Mouse (Mus musculus) limb, embryonic 12.5 days (tissue): ENCODE results near the gene Gtsf1l. TPM values are rescaled to one million over a fixed set of nuclear protein-coding genes. Genes with fewer than 3 reads are reported as not detected.

Source experiments
- ATAC-seq: fragments of 200-750 bp; cut with Nextera tagmentation; 2 replicates; pipeline ENCODE4 v1.8.0; 2017; ENCODE audit warnings: low read depth, moderate TSS enrichment; ENCODE audit not compliant: insufficient number of reproducible peaks, insufficient read depth, low FRiP score, low TSS enrichment
- H3K27ac ChIP-seq: fragments of 300-500 bp; sonication (generic); 2 replicates; pipeline ENCODE4 v1.5.1; 2016; ENCODE audit warnings: mild to moderate bottlenecking, moderate library complexity
- H3K27me3 ChIP-seq: fragments of 300-500 bp; sonication (generic); 2 replicates; pipeline ENCODE4 v1.6.1; 2016; ENCODE audit warnings: mild to moderate bottlenecking, moderate library complexity
- H3K36me3 ChIP-seq: fragments of 300-500 bp; sonication (generic); 2 replicates; pipeline ENCODE4 v1.6.1; 2016; ENCODE audit warnings: mild to moderate bottlenecking, moderate library complexity
- H3K4me1 ChIP-seq: fragments of 300-500 bp; sonication (generic); replicated peaks from 2 replicates; pipeline ENCODE4 v1.6.1; 2016
- H3K4me2 ChIP-seq: fragments of 300-500 bp; sonication (generic); 2 replicates; pipeline ENCODE4 v1.6.1; 2016; ENCODE audit warnings: mild to moderate bottlenecking, moderate library complexity
- H3K4me3 ChIP-seq: fragments of 300-500 bp; sonication (generic); replicated peaks from 2 replicates; pipeline ENCODE4 v1.5.1; 2016; ENCODE audit warnings: mild to moderate bottlenecking
- H3K9ac ChIP-seq: fragments of 300-500 bp; sonication (generic); replicated peaks from 2 replicates; pipeline ENCODE4 v1.6.1; 2016; ENCODE audit warnings: mild to moderate bottlenecking, moderate library complexity
- H3K9me3 ChIP-seq: fragments of 300-500 bp; sonication (generic); 2 replicates; pipeline ENCODE4 v1.6.1; 2016; ENCODE audit warnings: mild to moderate bottlenecking, moderate library complexity
- WGBS: fragments of 180-500 bp; shearing (Covaris S2); methylation state at CpG from one replicate; pipeline ENCODE4 v1.1.7; 2016; 5-methylcytosine and 5-hydroxymethylcytosine counted together
- polyA plus RNA-seq: library from polyadenylated mRNA; unstranded; fragments of >200 nt; fragmentation: Nextera tagmentation; extraction: Ambion mirVana; gene quantifications from 2 replicates; pipeline ENCODE4 v1.2.1, GENCODE M21; 2016

The Gtsf1l gene
- not detected in 2 replicates for polyA plus RNA-seq

DNA sequence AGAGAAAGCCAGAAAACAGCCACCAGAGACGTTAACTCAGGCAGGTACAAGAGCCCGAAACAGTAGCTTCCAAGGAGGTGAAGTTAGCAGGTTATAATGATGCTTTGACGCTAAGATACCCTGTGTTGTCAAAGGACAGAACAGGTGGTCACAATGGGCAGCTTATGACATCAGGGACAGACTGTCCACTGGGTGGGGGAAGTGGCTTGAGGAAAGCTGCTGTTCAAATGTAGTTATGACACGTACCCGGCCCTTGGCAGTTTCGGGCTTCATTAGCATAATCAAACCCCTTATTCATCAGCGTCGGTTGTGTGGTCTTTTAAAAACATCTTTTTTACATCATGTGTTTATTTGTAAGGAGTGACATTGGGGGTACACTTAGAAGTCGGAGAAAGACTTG lies at the start of gene Gtsf1l:
Gtsf1l (minus strand) TSS at position 128 of the 400 bp plus-strand sequence.
- ATAC-seq: no peak

DNA sequence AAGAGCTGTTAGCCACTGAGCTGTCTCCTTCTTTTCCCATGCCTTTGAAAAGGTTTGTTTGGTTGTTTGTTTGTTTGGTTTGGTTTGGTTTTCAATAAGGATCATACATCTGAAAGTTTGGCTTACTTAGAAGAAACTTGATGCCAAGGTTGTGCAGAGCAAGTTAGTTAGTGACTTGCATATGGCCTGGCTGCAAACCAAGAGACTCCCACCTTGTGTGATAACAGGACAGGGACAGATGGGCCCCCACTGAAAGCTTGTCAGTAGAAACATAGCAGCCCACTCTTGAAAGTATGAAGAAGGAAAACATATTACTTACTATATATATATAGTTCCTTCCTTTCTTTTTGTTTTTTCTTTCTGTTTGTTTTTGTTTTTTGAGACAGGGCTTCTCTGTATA lies 49.3 kb upstream of the Gtsf1l start:
- Histone ChIP-seq H3K9ac (no peak overlapping the region), H3K4me3 (no peak overlapping the region), H3K9me3 (no peaks in the 10 kb centered on the region), H3K4me2 (no peak overlapping the region), H3K27ac (no peak overlapping the region), H3K27me3 (no peaks in the 10 kb centered on the region), H3K36me3 (no peaks in the 10 kb centered on the region), H3K4me1 (no peaks in the 10 kb centered on the region)
- ATAC-seq: no peak

More for the DNA sequence above, at the start of gene Gtsf1l:
- no peak within 1 kb of the TSS for H3K4me3 ChIP-seq
- no peaks in the 10 kb centered on the region for H3K9me3 ChIP-seq
- H3K27ac ChIP-seq: no peak within 1 kb of the TSS
- H3K4me2 ChIP-seq: no peak within 1 kb of the TSS
- H3K9ac ChIP-seq: no peak within 1 kb of the TSS
- WGBS: 87% methylated on average over 9 of the region's 9 CpGs
- peaks cover 5% of the 10 kb centered on the region; the same call in 1 of the 2 replicates for H3K36me3 ChIP-seq
- H3K4me1 ChIP-seq: no peaks in the 10 kb centered on the region
- no peaks in the 10 kb centered on the region for H3K27me3 ChIP-seq

DNA sequence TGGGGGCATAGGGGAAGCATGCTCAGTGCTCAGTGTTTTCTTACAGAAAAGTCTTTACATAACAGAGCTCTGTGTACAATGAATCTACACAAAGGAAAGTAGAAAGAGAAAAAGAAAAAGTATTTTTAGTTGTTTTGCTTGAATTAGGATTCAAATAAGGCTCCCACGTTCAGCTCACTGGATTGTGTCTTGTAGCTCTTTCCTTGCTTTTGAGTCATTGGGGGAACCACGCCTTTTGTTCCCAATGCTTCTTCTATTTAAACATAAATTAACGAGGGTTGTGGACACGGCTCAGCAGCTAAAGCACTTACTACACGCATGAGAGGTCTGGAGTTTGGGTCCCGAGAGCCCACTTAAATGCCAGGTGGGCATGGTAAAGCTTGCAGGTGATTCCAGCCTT lies 48.3 kb upstream of the Gtsf1l start:
- H3K9ac ChIP-seq: no peak overlapping the region
- no peaks in the 10 kb centered on the region for H3K27me3 ChIP-seq
- no peak for ATAC-seq
- H3K4me2 ChIP-seq: no peak overlapping the region
- no peak overlapping the region for H3K27ac ChIP-seq
- 65% methylated on average over 6 of the region's 6 CpGs for WGBS
- no peaks in the 10 kb centered on the region for H3K9me3 ChIP-seq
- H3K36me3 ChIP-seq: no peaks in the 10 kb centered on the region
- H3K4me3 ChIP-seq: no peak overlapping the region
- no peaks in the 10 kb centered on the region for H3K4me1 ChIP-seq

DNA sequence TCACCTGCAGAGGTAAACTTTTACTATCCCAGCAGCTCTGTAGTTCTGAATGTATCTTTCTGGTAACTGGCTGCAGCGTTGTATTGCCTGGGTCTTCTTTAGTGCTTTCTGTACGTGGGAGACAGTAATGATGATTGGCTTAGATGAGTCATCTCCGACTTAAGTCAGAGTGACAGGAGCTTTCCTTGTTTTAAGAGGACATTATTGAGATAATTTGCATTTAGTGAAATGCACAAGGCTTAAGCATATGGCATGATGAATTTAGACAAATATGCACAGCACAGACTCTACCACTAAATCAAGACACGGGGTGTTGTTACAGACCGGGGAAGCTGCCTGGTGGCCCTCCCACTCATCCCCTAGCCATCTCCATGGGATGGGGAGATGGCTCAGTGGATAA lies 44.7 kb upstream of the Gtsf1l start:
- Histone ChIP-seq H3K4me1 (no peaks in the 10 kb centered on the region), H3K27ac (no peak overlapping the region), H3K4me2 (no peak overlapping the region), H3K4me3 (no peak overlapping the region), H3K9ac (no peak overlapping the region), H3K27me3 (no peaks in the 10 kb centered on the region), H3K9me3 (peaks cover 3% of the 10 kb centered on the region; the same call in 1 of the 2 replicates), H3K36me3 (no peaks in the 10 kb centered on the region)
- WGBS: 87% methylated on average over 5 of the region's 5 CpGs
- no peak for ATAC-seq

DNA sequence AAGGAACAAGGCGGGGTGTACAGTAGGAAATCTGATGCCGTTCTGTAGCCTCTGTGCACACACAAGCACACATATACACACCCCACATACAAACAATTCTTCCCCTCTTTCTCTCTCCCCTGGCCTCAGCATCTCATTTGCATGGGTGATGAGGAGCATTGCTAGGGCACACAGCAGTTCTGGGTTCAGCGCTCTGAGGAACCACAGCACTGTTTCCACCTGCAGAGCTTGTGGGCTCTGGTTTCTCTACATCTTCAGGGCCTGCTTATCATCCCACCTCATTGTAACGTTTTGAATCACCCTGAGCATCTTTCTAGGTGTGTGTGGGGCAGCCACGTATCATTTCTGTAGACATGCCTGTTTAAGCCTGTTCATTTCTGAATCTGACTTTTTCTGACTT lies 43.2 kb upstream of the Gtsf1l start:
- WGBS: 87% methylated on average over 5 of the region's 5 CpGs
- Histone ChIP-seq H3K36me3 (no peaks in the 10 kb centered on the region), H3K27me3 (no peaks in the 10 kb centered on the region), H3K27ac (no peak overlapping the region), H3K9me3 (peaks cover 4% of the 10 kb centered on the region; the same call in 1 of the 2 replicates), H3K4me3 (no peak overlapping the region), H3K4me1 (no peaks in the 10 kb centered on the region), H3K9ac (no peak overlapping the region), H3K4me2 (no peak overlapping the region)
- ATAC-seq: no peak

DNA sequence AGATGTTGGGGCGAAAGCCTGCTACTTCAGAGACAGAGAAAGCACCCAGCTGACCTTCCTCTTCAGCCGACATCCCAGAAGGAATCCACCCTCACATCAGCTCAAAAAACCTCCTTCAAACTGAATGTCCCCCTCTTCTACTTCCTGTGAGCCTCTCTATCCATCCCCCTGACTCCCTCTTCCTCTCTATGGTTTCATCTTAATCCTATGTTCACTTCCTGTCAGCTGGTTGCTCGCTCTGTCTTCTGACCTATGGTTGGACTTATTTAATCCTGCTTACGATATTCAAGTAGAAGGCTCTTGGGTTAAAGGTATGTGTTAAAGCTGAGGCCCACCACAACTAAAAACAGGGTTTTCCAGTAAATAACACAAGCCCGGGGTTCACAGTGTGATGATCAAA lies 35.8 kb upstream of the Gtsf1l start:
- ATAC-seq: no peak
- Histone ChIP-seq H3K4me2 (no peak overlapping the region), H3K36me3 (no peaks in the 10 kb centered on the region), H3K27ac (no peak overlapping the region), H3K27me3 (peaks cover 24% of the 10 kb centered on the region), H3K4me1 (peaks cover 11% of the 10 kb centered on the region), H3K9ac (no peak overlapping the region), H3K4me3 (no peak overlapping the region), H3K9me3 (peaks cover 4% of the 10 kb centered on the region; the same call in 1 of the 2 replicates)
- 89% methylated on average over 5 of the region's 5 CpGs for WGBS

DNA sequence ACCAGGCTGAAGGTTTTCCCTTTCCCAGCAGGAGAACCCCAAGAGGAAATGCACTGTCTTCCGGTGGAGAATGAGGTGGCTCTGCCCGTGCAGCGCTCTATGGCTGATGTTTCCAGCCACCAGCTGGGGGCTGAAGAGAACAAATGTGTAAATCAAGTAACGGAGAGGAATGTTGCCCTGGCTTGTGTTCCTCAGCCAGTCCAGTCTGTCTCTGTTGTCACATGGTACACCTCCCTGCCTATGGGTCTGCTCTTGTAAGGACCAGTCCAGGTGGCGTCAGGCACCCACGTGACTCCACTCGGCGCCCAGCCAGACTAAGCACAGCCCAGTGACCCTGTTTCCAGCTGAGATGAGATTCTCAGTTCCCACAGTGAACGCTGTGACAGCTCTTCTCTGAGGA lies 34.7 kb upstream of the Gtsf1l start:
- Histone ChIP-seq H3K4me2 (peak overlapping the region; percentile 42), H3K9me3 (peaks cover under 1% of the 10 kb centered on the region; the same call in 1 of the 2 replicates), H3K4me3 (no peak overlapping the region), H3K9ac (no peak overlapping the region), H3K27me3 (peaks cover 26% of the 10 kb centered on the region), H3K27ac (peak overlapping the region; percentile 45), H3K36me3 (no peaks in the 10 kb centered on the region), H3K4me1 (peaks cover 11% of the 10 kb centered on the region)
- 16% methylated on average over 9 of the region's 9 CpGs for WGBS
- peak; percentile 97 for ATAC-seq

DNA sequence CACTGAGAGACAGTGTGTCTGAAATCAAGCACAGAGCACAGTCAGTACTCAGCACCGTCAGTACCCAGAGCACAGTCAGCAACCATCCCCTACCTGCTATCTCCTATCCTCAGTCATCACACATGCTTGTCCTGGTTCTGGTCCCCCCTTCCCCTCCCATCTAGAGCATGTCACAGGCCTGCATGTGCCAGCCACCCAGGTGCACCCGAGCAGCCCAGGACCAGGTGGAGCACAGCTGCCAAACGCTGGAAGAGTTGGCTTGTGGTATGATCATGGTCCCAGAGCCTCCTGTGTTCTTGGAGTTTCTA lies 33.7 kb upstream of the Gtsf1l start:
- Histone ChIP-seq H3K4me3 (no peak overlapping the region), H3K4me2 (no peak overlapping the region), H3K27me3 (peaks cover 26% of the 10 kb centered on the region), H3K27ac (no peak overlapping the region), H3K36me3 (no peaks in the 10 kb centered on the region), H3K9me3 (no peaks in the 10 kb centered on the region), H3K4me1 (peaks cover 11% of the 10 kb centered on the region), H3K9ac (no peak overlapping the region)
- 76% methylated on average over 3 of the region's 3 CpGs for WGBS
- no peak for ATAC-seq

DNA sequence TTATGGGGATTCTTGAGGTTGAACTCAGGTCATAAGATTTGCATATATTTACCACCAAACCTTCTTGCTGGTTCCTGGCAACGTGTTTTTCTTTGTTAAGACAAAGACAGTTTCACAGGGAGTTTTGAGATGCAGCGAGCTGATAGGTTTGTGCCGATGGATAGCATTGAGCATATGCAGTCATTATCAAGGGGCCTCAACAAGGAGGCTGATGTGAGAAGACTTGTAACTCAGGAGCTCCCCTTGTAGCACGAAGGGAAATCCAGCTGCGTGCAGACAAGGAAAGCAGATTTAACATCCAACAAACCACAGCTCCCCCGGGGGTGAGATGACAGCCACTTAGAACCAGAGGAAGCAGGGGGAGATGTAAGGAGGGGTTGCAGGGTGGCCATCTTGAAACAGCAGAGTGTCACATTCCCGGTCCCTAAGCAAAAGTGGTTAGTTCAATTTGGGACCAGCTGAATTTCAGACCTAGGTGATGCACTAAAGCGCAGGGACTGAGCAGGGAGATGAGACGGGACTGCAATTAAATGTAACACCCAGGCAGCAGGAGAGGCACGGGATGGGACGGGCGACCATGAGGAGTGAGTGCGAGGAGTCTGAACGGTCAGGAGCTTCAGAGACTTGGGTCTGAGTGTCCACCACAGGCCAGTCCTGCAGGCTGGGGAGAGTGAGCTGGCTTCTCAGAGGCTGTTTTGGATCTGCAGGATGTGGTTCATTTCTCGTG lies 33.1 kb upstream of the Gtsf1l start:
- H3K27ac ChIP-seq: no peak overlapping the region
- H3K4me2 ChIP-seq: no peak overlapping the region
- 65% methylated on average over 15 of the region's 15 CpGs for WGBS
- H3K36me3 ChIP-seq: no peaks in the 10 kb centered on the region
- H3K27me3 ChIP-seq: peaks cover 26% of the 10 kb centered on the region
- H3K9ac ChIP-seq: no peak overlapping the region
- H3K4me3 ChIP-seq: no peak overlapping the region
- ATAC-seq: no peak
- no peaks in the 10 kb centered on the region for H3K9me3 ChIP-seq
- peaks cover 11% of the 10 kb centered on the region for H3K4me1 ChIP-seq

DNA sequence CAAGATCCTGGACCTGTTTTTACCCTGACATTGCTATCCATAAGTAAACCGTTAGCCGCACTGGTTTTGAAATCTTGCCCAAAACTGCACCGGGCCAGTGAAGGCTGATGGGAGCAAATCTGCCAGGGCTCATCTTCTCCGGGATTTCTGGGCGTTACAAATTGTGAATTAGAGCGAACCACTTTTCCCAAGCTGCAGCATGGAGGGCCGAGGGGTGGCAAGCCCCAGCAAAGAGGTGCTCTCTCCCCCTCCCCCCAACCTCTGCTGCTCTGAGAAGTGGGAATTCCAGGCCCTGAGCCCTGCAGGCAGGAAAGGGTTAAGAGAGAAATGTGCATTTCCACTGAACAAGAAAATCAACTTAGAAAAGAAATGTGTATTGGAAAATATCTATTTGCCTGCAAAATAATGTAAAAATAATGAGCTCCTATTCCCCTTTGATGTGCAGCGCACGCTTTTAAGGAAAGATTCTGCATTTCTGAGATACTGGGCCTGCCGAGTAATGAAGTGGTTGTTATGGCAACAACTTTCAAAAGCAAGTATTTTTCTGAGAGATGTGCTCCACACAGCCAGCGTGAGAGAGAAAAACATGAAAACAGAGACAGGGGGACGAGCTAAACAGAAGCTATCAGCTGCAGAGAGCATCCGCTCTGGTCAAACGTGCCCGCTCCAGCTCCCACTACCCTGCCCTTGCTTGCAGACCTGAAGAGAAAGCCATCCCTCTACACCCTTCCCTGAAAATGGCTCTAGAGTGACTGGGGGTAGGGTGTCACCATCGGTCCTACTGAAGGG lies 24.0 kb upstream of the Gtsf1l start:
- no peak for ATAC-seq
- H3K27me3 ChIP-seq: no peaks in the 10 kb centered on the region
- no peaks in the 10 kb centered on the region for H3K36me3 ChIP-seq
- H3K9me3 ChIP-seq: no peaks in the 10 kb centered on the region
- no peak overlapping the region for H3K4me2 ChIP-seq
- no peak overlapping the region for H3K27ac ChIP-seq
- no peak overlapping the region for H3K4me3 ChIP-seq
- 66% methylated on average over 16 of the region's 16 CpGs for WGBS
- H3K4me1 ChIP-seq: no peaks in the 10 kb centered on the region
- H3K9ac ChIP-seq: no peak overlapping the region

DNA sequence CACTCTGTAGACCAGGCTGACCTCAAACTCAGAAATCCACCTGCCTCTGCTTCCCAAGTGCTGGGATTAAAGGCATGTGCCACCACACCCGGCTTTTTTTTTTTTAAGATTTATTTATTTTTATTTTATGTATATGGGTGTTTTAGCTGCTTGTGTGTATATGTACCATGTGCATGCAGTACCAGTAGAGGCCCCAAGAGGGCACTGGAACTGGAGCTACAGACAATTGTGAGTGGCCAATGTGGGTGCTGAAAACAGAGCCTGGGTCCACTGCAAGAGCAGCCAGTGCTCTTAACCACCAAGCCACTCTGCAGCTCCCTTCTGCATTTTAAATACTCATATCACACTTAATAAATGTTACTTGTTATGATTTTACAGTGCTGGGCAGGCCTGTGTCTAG lies 23.1 kb upstream of the Gtsf1l start:
- Histone ChIP-seq H3K4me2 (no peak overlapping the region), H3K4me1 (no peaks in the 10 kb centered on the region), H3K27me3 (no peaks in the 10 kb centered on the region), H3K36me3 (no peaks in the 10 kb centered on the region), H3K9ac (no peak overlapping the region), H3K4me3 (no peak overlapping the region), H3K9me3 (no peaks in the 10 kb centered on the region), H3K27ac (no peak overlapping the region)
- no peak for ATAC-seq
- WGBS: 90% methylated on average over 1 of the region's 1 CpGs
